Mouse (Mus musculus) heart, adult 2 months (tissue): ENCODE data around the gene Dpt. TPM values are rescaled to one million over a fixed set of nuclear protein-coding genes. Genes with fewer than 3 reads are reported as not detected.
A peak's percentile ranks its signal among the peaks of the same experiment; 100 is the strongest.
"Not testable (repeated sequence)": the region's sequence is repeated elsewhere in the genome, so short reads cannot be mapped to it uniquely, and the experiment has no call there.

Source experiments
- DNase-seq, 2 experiments: peaks; one replicate each; pipeline ENCODE4 v3.0.0; 2021
- H3K27ac ChIP-seq: fragments of 200-600 bp; 2 replicates; pipeline ENCODE4 v1.8.1; 2022
- H3K27me3 ChIP-seq: fragments of 200-500 bp; 2 replicates; pipeline ENCODE4 v1.6.1; 2012; ENCODE audit warnings: mild to moderate bottlenecking, low read length, inconsistent platforms, mixed read lengths; ENCODE audit not compliant: control insufficient read depth, insufficient read depth
- H3K36me3 ChIP-seq: fragments of 200-500 bp; 2 replicates; pipeline ENCODE4 v1.6.1; 2012; ENCODE audit warnings: low read length, inconsistent platforms; ENCODE audit not compliant: control insufficient read depth, insufficient read depth
- H3K4me1 ChIP-seq: fragments of 200-500 bp; 2 replicates; pipeline ENCODE4 v1.6.1; 2011; ENCODE audit warnings: low read length; ENCODE audit not compliant: control insufficient read depth, insufficient read depth
- H3K4me3 ChIP-seq: fragments of 200-600 bp; 2 replicates; pipeline ENCODE4 v1.8.1; 2022
- H3K79me2 ChIP-seq: fragments of 200-500 bp; replicated peaks from 2 replicates; pipeline ENCODE4 v1.6.1; 2012; ENCODE audit warnings: mild to moderate bottlenecking, inconsistent platforms, low read length, moderate library complexity, mixed read lengths; ENCODE audit not compliant: control insufficient read depth, insufficient read depth
- H3K9ac ChIP-seq: fragments of 200-500 bp; 2 replicates; pipeline ENCODE4 v1.6.1; 2012; ENCODE audit warnings: low read depth, mild to moderate bottlenecking, control low read depth, inconsistent platforms, low read length, mixed read lengths
- CTCF ChIP-seq: fragments of 200-600 bp; IDR thresholded peaks from 2 replicates; pipeline ENCODE4 v1.8.1; 2022; ENCODE audit warnings: antibody characterized with exemption, mild to moderate bottlenecking, moderate library complexity
- EP300 ChIP-seq: fragments of 200-500 bp; IDR thresholded peaks from 2 replicates; pipeline ENCODE4 v1.6.1; 2011; ENCODE audit warnings: low read depth, low read length, control low read depth; ENCODE audit not compliant: insufficient read depth
- POLR2A ChIP-seq: fragments of 200-500 bp; IDR thresholded peaks from 2 replicates; pipeline ENCODE4 v1.6.1; 2011; ENCODE audit warnings: mild to moderate bottlenecking, low read depth, low read length, control low read depth; ENCODE audit not compliant: insufficient read depth
- WGBS: fragments of 180-500 bp; shearing (Covaris S2); methylation state at CpG from one replicate; pipeline ENCODE4 v1.1.7; 2018; 5-methylcytosine and 5-hydroxymethylcytosine counted together
- intact Hi-C: fragments of 180-260 bp; cut with DNase I; formaldehyde crosslinking; loops from one replicate; pipeline ENCODE4 v1.15.1; 2025
- polyA plus RNA-seq: library from polyadenylated mRNA; depleted of rRNA; stranded (reverse); fragments of >200 nt; gene quantifications from 2 replicates; pipeline ENCODE4 v1.2.3, GENCODE M21; 2012
- total RNA-seq, 2 experiments: library from RNA; stranded (reverse); gene quantifications; 2 replicates each; pipeline ENCODE4 v1.2.3; 2021

Gene Dpt
- total and polyA plus RNA-seq, 3 experiments = 69.7 to 108 (median 89.3) TPM

GRCm38 (mm10) chr1:164766646-164767045 is 29.8 kb upstream of the Dpt start:
- TF ChIP-seq EP300 = no peak
- no peak for TF ChIP-seq CTCF
- no peak for TF ChIP-seq POLR2A
- H3K36me3 ChIP-seq = peaks cover 5% of the 10 kb centered on the region
- H3K27me3 ChIP-seq = no peaks in the 10 kb centered on the region
- no peak overlapping the region for H3K4me3 ChIP-seq
- intact Hi-C loops = loop anchor here (10.0 kb wide), 2 partner anchors 348 to 402 kb away; no protein-coding TSS in a partner anchor
- peaks cover 6% of the 10 kb centered on the region for H3K4me1 ChIP-seq
- 50% methylated on average over 3 of the region's 3 CpGs for WGBS
- DNase-seq = no peak
- peak overlapping the region; percentile 74 for H3K27ac ChIP-seq
- no peak overlapping the region for H3K9ac ChIP-seq
- H3K79me2 ChIP-seq = no peaks in the 10 kb centered on the region

GRCm38 (mm10) chr1:164770611-164771010 is 25.8 kb upstream of the Dpt start:
- Histone ChIP-seq H3K36me3 (peaks cover 5% of the 10 kb centered on the region), H3K79me2 (no peaks in the 10 kb centered on the region), H3K4me3 (no peak overlapping the region), H3K27me3 (no peaks in the 10 kb centered on the region), H3K4me1 (peaks cover 6% of the 10 kb centered on the region), H3K9ac (no peak overlapping the region), H3K27ac (peak overlapping the region; percentile 81)
- 15% methylated on average over 7 of the region's 7 CpGs for WGBS
- intact Hi-C loops = loop anchor here (1.0 to 2.0 kb wide), 2 partner anchors 26 to 126 kb away; partner anchors contain the start of gene Dpt
- DNase-seq = peak; percentile 82 to 91
- TF ChIP-seq POLR2A = no peak
- TF ChIP-seq CTCF = no peak
- TF ChIP-seq EP300 = peak; percentile 99

- H3K9ac ChIP-seq = no peak overlapping the region
- no peaks in the 10 kb centered on the region for H3K79me2 ChIP-seq
- no peak overlapping the region for H3K4me3 ChIP-seq
- no peak for DNase-seq
- intact Hi-C loops = no loop called here
- WGBS = 51% methylated on average over 7 of the region's 7 CpGs
- TF ChIP-seq POLR2A = no peak
- TF ChIP-seq EP300 = no peak
- TF ChIP-seq CTCF = no peak
- H3K36me3 ChIP-seq = no peaks in the 10 kb centered on the region
- H3K4me1 ChIP-seq = no peaks in the 10 kb centered on the region
- H3K27ac ChIP-seq = no peak overlapping the region
- no peaks in the 10 kb centered on the region for H3K27me3 ChIP-seq
Observed at GRCm38 (mm10) chr1:164780851-164781510, 15.5 kb upstream of the Dpt start.

GRCm38 (mm10) chr1:164786165-164786564 is 10.3 kb upstream of the Dpt start:
- intact Hi-C loops = no loop called here
- TF ChIP-seq CTCF = no peak
- TF ChIP-seq EP300 = no peak
- no peak for TF ChIP-seq POLR2A
- H3K79me2 ChIP-seq = no peaks in the 10 kb centered on the region
- WGBS = 56% methylated on average over 5 of the region's 5 CpGs
- H3K9ac ChIP-seq = no peak overlapping the region
- H3K4me1 ChIP-seq = no peaks in the 10 kb centered on the region
- no peak overlapping the region for H3K4me3 ChIP-seq
- no peaks in the 10 kb centered on the region for H3K27me3 ChIP-seq
- no peak for DNase-seq
- H3K27ac ChIP-seq = peak overlapping the region; percentile 9; the same call in 1 of the 2 replicates
- no peaks in the 10 kb centered on the region for H3K36me3 ChIP-seq

- TF ChIP-seq POLR2A (no peak), CTCF (no peak), EP300 (no peak)
Observed at GRCm38 (mm10) chr1:164787771-164788170, 8.7 kb upstream of the Dpt start.

GRCm38 (mm10) chr1:164788292-164788691 is 8.2 kb upstream of the Dpt start:
- H3K9ac ChIP-seq = no peak overlapping the region
- intact Hi-C loops = no loop called here
- H3K36me3 ChIP-seq = no peaks in the 10 kb centered on the region
- H3K27me3 ChIP-seq = no peaks in the 10 kb centered on the region
- no peaks in the 10 kb centered on the region for H3K79me2 ChIP-seq
- TF ChIP-seq EP300 = no peak
- H3K4me1 ChIP-seq = no peaks in the 10 kb centered on the region
- no peak overlapping the region for H3K27ac ChIP-seq
- WGBS = 86% methylated on average over 7 of the region's 7 CpGs
- no peak overlapping the region for H3K4me3 ChIP-seq
- no peak for DNase-seq

More at GRCm38 (mm10) chr1:164787771-164788170, 8.7 kb upstream of the Dpt start:
- H3K27me3 ChIP-seq = no peaks in the 10 kb centered on the region
- WGBS = 81% methylated on average over 7 of the region's 7 CpGs
- no peaks in the 10 kb centered on the region for H3K4me1 ChIP-seq
- H3K79me2 ChIP-seq = no peaks in the 10 kb centered on the region
- no peak for DNase-seq
- no peak overlapping the region for H3K4me3 ChIP-seq
- H3K36me3 ChIP-seq = no peaks in the 10 kb centered on the region
- intact Hi-C loops = no loop called here
- H3K27ac ChIP-seq = no peak overlapping the region
- H3K9ac ChIP-seq = no peak overlapping the region

GRCm38 (mm10) chr1:164790296-164790695 is 6.1 kb upstream of the Dpt start:
- H3K27ac ChIP-seq, H3K36me3 ChIP-seq, H3K4me3 ChIP-seq, H3K4me1 ChIP-seq, H3K27me3 ChIP-seq, intact Hi-C loops, H3K79me2 ChIP-seq, DNase-seq, H3K9ac ChIP-seq: not testable (repeated sequence)
- WGBS = 94% methylated on average over 12 of the region's 12 CpGs
